ENCODE assay signal across 11 mouse cellular contexts in the genomic region with DNA sequence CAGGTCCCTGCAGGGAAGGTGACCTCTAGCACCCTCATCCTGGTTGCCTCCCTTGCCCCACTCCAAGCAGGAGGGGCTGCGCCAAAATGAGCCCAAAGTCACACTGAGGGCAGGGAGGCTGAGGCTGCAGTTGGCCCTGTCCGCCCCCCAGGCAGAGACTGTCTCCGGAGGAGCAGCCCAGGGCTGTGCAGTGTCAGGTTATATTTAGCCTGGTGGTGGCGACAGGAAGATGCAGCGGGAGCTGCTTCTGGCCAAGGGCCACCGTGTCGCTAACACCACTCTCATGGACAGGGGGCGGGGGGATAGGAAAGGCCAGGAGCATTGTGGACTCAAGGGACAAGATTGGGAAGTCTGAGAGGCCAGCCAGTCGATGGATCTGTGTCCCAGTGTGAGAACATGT. TPM values are rescaled to one million over a fixed set of nuclear protein-coding genes. Genes with fewer than 3 reads are reported as not detected.
DNase-seq lines count a peak whose midpoint lies in the region; ATAC-seq and TF ChIP-seq lines count a peak whose summit lies in the region.
"Had no signal": no experiment of that assay in that cellular context is flagged by ENCODE, and none has a peak within 500 bp of the region (broad histone marks: within the 10 kb centered on the region; RNA-seq: fewer than 3 reads in every experiment).

No protein-coding gene starts in this region.

- no peak for DNase-seq in kidney, adult 9 months
- DNase-seq in heart, postnatal 0 days (ENCODE audit: low spot score): peak; percentile 94
- DNase-seq in liver, embryonic 14.5 days (ENCODE audit: low read depth in 3 of 3, low spot score in 3 of 3): no peak
- no peak for DNase-seq in left cerebral cortex, adult 11 months (ENCODE audit: low spot score)
- DNase-seq in right cerebral cortex, postnatal 25 days: no peak
- DNase-seq in adrenal gland, adult 8-10 months: no peak

- peak; percentile 97 for TF ChIP-seq EP300 in heart, postnatal 0 days (IDR thresholded peaks at IDR 0.05; ENCODE audit: low read depth)
- TF ChIP-seq EP300 in liver, embryonic 14.5 days (IDR thresholded peaks at IDR 0.05; ENCODE audit: low read depth): no peak

- no peaks in the 10 kb centered on the region for H3K36me3 ChIP-seq in kidney, embryonic 15.5 days
- H3K36me3 ChIP-seq in embryonic facial prominence, embryonic 15.5 days: no peaks in the 10 kb centered on the region
- H3K36me3 ChIP-seq in heart, postnatal 0 days (replicated peaks; ENCODE audit: control insufficient read depth, insufficient read depth, low read length): peaks cover 17% of the 10 kb centered on the region
- H3K36me3 ChIP-seq in liver, embryonic 14.5 days (replicated peaks; ENCODE audit: control insufficient read depth, insufficient read depth, low read depth): no peaks in the 10 kb centered on the region

- no peaks in the 10 kb centered on the region for H3K9me3 ChIP-seq in kidney, embryonic 15.5 days (replicated peaks)
- no peaks in the 10 kb centered on the region for H3K9me3 ChIP-seq in embryonic facial prominence, embryonic 15.5 days (replicated peaks)
- H3K9me3 ChIP-seq in heart, postnatal 0 days (replicated peaks; ENCODE audit: control insufficient read depth, low read length): no peaks in the 10 kb centered on the region
- no peaks in the 10 kb centered on the region for H3K9me3 ChIP-seq in liver, embryonic 14.5 days (ENCODE audit: control insufficient read depth, low read length)

- H3K4me1 ChIP-seq in kidney, embryonic 15.5 days: peaks cover 32% of the 10 kb centered on the region
- H3K4me1 ChIP-seq in embryonic facial prominence, embryonic 15.5 days: peaks cover 12% of the 10 kb centered on the region
- peaks cover 51% of the 10 kb centered on the region for H3K4me1 ChIP-seq in heart, postnatal 0 days (ENCODE audit: control insufficient read depth, insufficient read depth)
- no peaks in the 10 kb centered on the region; a peak in 1 of 4 replicates for H3K4me1 ChIP-seq in liver, embryonic 14.5 days (replicated peaks; ENCODE audit: control insufficient read depth in 2 of 2, insufficient read depth in 2 of 2, low read length in 1 of 2)

- no peaks in the 10 kb centered on the region for H3K27me3 ChIP-seq in kidney, embryonic 15.5 days
- H3K27me3 ChIP-seq in embryonic facial prominence, embryonic 15.5 days: no peaks in the 10 kb centered on the region
- no peaks in the 10 kb centered on the region for H3K27me3 ChIP-seq in heart, postnatal 0 days (ENCODE audit: control insufficient read depth, insufficient read depth, low read length)
- no peaks in the 10 kb centered on the region for H3K27me3 ChIP-seq in liver, embryonic 14.5 days (ENCODE audit: control insufficient read depth, insufficient read depth, low read length)
- H3K27me3 ChIP-seq: Patski had no signal

- no peak overlapping the region for H3K4me3 ChIP-seq in kidney, embryonic 15.5 days (replicated peaks)
- H3K4me3 ChIP-seq in embryonic facial prominence, embryonic 15.5 days (replicated peaks): no peak overlapping the region
- no peak overlapping the region for H3K4me3 ChIP-seq in heart, postnatal 0 days (ENCODE audit: low read depth, low read length)
- no peak overlapping the region for H3K4me3 ChIP-seq in liver, embryonic 14.5 days (ENCODE audit: insufficient read depth in 1 of 2, low read depth in 2 of 2, low read length in 2 of 2)

- peak; percentile 34 for TF ChIP-seq CTCF in heart, postnatal 0 days (IDR thresholded peaks at IDR 0.05; ENCODE audit: low read depth)
- TF ChIP-seq CTCF in liver, embryonic 14.5 days (IDR thresholded peaks at IDR 0.05; ENCODE audit: low read depth): peak; percentile 14; the same call in 1 of the 2 replicates

- no peak overlapping the region for H3K4me2 ChIP-seq in kidney, embryonic 15.5 days
- H3K4me2 ChIP-seq in embryonic facial prominence, embryonic 15.5 days (replicated peaks): no peak overlapping the region
- H3K4me2 ChIP-seq in heart, postnatal 0 days (ENCODE audit: low read depth, low read length): peak overlapping the region; percentile 3; the same call in 1 of the 2 replicates
- no peak overlapping the region for H3K4me2 ChIP-seq in liver, embryonic 14.5 days (ENCODE audit: low read depth)

- WGBS in kidney, embryonic 15.5 days: 25% methylated on average over 9 of the region's 9 CpGs
- 21% methylated on average over 9 of the region's 9 CpGs for WGBS in embryonic facial prominence, embryonic 15.5 days
- 3% methylated on average over 9 of the region's 9 CpGs for WGBS in heart, postnatal 0 days
- 15% methylated on average over 9 of the region's 9 CpGs for WGBS in liver, embryonic 14.5 days (ENCODE audit: insufficient replicate concordance)

- H3K9ac ChIP-seq in kidney, embryonic 15.5 days: no peak overlapping the region
- H3K9ac ChIP-seq in embryonic facial prominence, embryonic 15.5 days: no peak overlapping the region
- H3K9ac ChIP-seq in heart, postnatal 0 days (replicated peaks; ENCODE audit: low read depth, low read length): no peak overlapping the region; the same call in 1 of the 2 replicates
- no peak overlapping the region for H3K9ac ChIP-seq in liver, embryonic 14.5 days (replicated peaks)

- 0 out of 2 replicates have a peak overlapping the region, but pooled peaks have one; percentile 13 for H3K27ac ChIP-seq in kidney, embryonic 15.5 days
- no peak overlapping the region for H3K27ac ChIP-seq in embryonic facial prominence, embryonic 15.5 days (replicated peaks)
- peak overlapping the region; percentile 82 for H3K27ac ChIP-seq in heart, postnatal 0 days (ENCODE audit: low read depth)
- no peak overlapping the region for H3K27ac ChIP-seq in liver, embryonic 14.5 days
- H3K27ac ChIP-seq: macrophage had no signal

- peak; percentile 38; the same call in 1 of the 2 replicates for ATAC-seq in kidney, embryonic 15.5 days (replicated peaks; ENCODE audit: low FRiP score)
- 0 out of 2 replicates have a peak, but pooled peaks have one; percentile 35 for ATAC-seq in embryonic facial prominence, embryonic 15.5 days (ENCODE audit: insufficient number of reproducible peaks, low FRiP score, low TSS enrichment, low read depth)
- ATAC-seq in heart, postnatal 0 days (ENCODE audit: insufficient read depth, low read depth): peak; percentile 91
- ATAC-seq in liver, embryonic 14.5 days (ENCODE audit: insufficient read depth): no peak
- ATAC-seq: Patski had no signal

RNA-seq across cellular contexts. Expression of gene Kcnh2, which starts 14.0 kb away (rescaled TPM):
- 7.1 and 7.2 TPM in 2 replicates for polyA plus RNA-seq in kidney, embryonic 15.5 days (2015; fragmentation: Nextera tagmentation; extraction: Ambion mirVana)
- 4.8 and 5.1 TPM in 2 replicates for polyA plus RNA-seq in embryonic facial prominence, embryonic 15.5 days (2015; fragmentation: Nextera tagmentation; extraction: Ambion mirVana)
- total RNA-seq in heart, postnatal 0 days (2014; rRNA removed; ENCODE audit: low replicate concordance): 86.1 and 120 TPM in 2 replicates
- 29.4 and 32.1 TPM in 2 replicates for polyA plus RNA-seq in heart, postnatal 0 days (2015; fragmentation: Nextera tagmentation; extraction: Ambion mirVana)
- polyA plus RNA-seq in liver, embryonic 14.5 days (2012; rRNA removed): 0.44 and 0.93 TPM in 2 replicates
- polyA plus RNA-seq in liver, embryonic 14.5 days (2014; fragmentation: Nextera tagmentation; extraction: Ambion mirVana): 0.05 and 0.28 TPM in 2 replicates
- total RNA-seq in adrenal gland, adult 8-10 months (2022): 10 to 100 TPM; 17.7 to 47.2 (median 36.0) TPM
- total RNA-seq: granulocyte monocyte progenitor cell, adult 5-6 weeks had no signal
- polyA plus RNA-seq: macrophage had no signal

RNA-seq across cellular contexts. Expression of gene Nos3, which starts 27.2 kb away (rescaled TPM):
- 15.4 and 18.4 TPM in 2 replicates for polyA plus RNA-seq in kidney, embryonic 15.5 days (2015; fragmentation: Nextera tagmentation; extraction: Ambion mirVana)
- polyA plus RNA-seq in embryonic facial prominence, embryonic 15.5 days (2015; fragmentation: Nextera tagmentation; extraction: Ambion mirVana): 6.5 and 6.9 TPM in 2 replicates
- 50.9 and 52.1 TPM in 2 replicates for total RNA-seq in heart, postnatal 0 days (2014; rRNA removed; ENCODE audit: low replicate concordance)
- 21.1 and 25.6 TPM in 2 replicates for polyA plus RNA-seq in heart, postnatal 0 days (2015; fragmentation: Nextera tagmentation; extraction: Ambion mirVana)
- polyA plus RNA-seq in liver, embryonic 14.5 days (2012; rRNA removed): 1.3 and 1.4 TPM in 2 replicates
- polyA plus RNA-seq in liver, embryonic 14.5 days (2014; fragmentation: Nextera tagmentation; extraction: Ambion mirVana): 1.5 TPM in 2 replicates
- total RNA-seq in adrenal gland, adult 8-10 months (2022): 10 to 100 TPM in 1 of 4 experiments, 1 to 10 TPM in 3; 6.5 to 11.2 (median 9.1) TPM
- total RNA-seq: granulocyte monocyte progenitor cell, adult 5-6 weeks had no signal
- polyA plus RNA-seq: macrophage had no signal

RNA-seq across cellular contexts. Expression of gene Atg9b, which starts 54.6 kb away (rescaled TPM):
- 0.82 and 1.1 TPM in 2 replicates for polyA plus RNA-seq in kidney, embryonic 15.5 days (2015; fragmentation: Nextera tagmentation; extraction: Ambion mirVana)
- polyA plus RNA-seq in embryonic facial prominence, embryonic 15.5 days (2015; fragmentation: Nextera tagmentation; extraction: Ambion mirVana): 3.9 and 4.7 TPM in 2 replicates
- 0.15 and 0.66 TPM in 2 replicates for total RNA-seq in heart, postnatal 0 days (2014; rRNA removed; ENCODE audit: low replicate concordance)
- polyA plus RNA-seq in heart, postnatal 0 days (2015; fragmentation: Nextera tagmentation; extraction: Ambion mirVana): 0.34 and 0.47 TPM in 2 replicates
- 0.42 and 0.57 TPM in 2 replicates for polyA plus RNA-seq in liver, embryonic 14.5 days (2012; rRNA removed)
- 0.14 and 0.35 TPM in 2 replicates for polyA plus RNA-seq in liver, embryonic 14.5 days (2014; fragmentation: Nextera tagmentation; extraction: Ambion mirVana)
- 1 to 10 TPM in 1 of 4 experiments, under 1 TPM in 3; 0.55 to 1.3 (median 0.64) TPM for total RNA-seq in adrenal gland, adult 8-10 months (2022)

RNA-seq across cellular contexts. Expression of gene Abcb8, which starts 56.1 kb away (rescaled TPM):
- 59.2 and 62.0 TPM in 2 replicates for polyA plus RNA-seq in kidney, embryonic 15.5 days (2015; fragmentation: Nextera tagmentation; extraction: Ambion mirVana)
- polyA plus RNA-seq in embryonic facial prominence, embryonic 15.5 days (2015; fragmentation: Nextera tagmentation; extraction: Ambion mirVana): 40.7 and 47.0 TPM in 2 replicates
- 141 and 159 TPM in 2 replicates for total RNA-seq in heart, postnatal 0 days (2014; rRNA removed; ENCODE audit: low replicate concordance)
- 69.2 and 73.2 TPM in 2 replicates for polyA plus RNA-seq in heart, postnatal 0 days (2015; fragmentation: Nextera tagmentation; extraction: Ambion mirVana)
- polyA plus RNA-seq in liver, embryonic 14.5 days (2012; rRNA removed): 16.9 and 20.4 TPM in 2 replicates
- 18.0 and 19.5 TPM in 2 replicates for polyA plus RNA-seq in liver, embryonic 14.5 days (2014; fragmentation: Nextera tagmentation; extraction: Ambion mirVana)
- total RNA-seq in adrenal gland, adult 8-10 months (2022): 10 to 100 TPM; 73.5 to 97.6 (median 86.0) TPM

Comparison
In these comparisons a context has a peak if more than half of its experiments do, and no peak if none do; other contexts are left out.
1. H3K27ac ChIP-seq: peak in kidney, embryonic 15.5 days (single experiment) and heart, postnatal 0 days (single experiment); none in embryonic facial prominence, embryonic 15.5 days (single experiment) and liver, embryonic 14.5 days (single experiment).